Mouse (Mus musculus) bone marrow, adult 2 months (tissue): ENCODE data around the gene Chn2.
A peak's percentile ranks its signal among the peaks of the same experiment; 100 is the strongest.

ENCODE experiments used
- CTCF ChIP-seq: fragments of 200-500 bp; IDR thresholded peaks from 2 replicates; pipeline ENCODE4 v1.5.1; 2011; ENCODE audit warnings: low read length, control low read depth; ENCODE audit not compliant: control insufficient read depth, insufficient read depth
- POLR2A ChIP-seq: fragments of 200-500 bp; IDR thresholded peaks from 2 replicates; pipeline ENCODE4 v1.6.1; 2011; ENCODE audit warnings: low read depth, mild to moderate bottlenecking, control low read depth, low read length, borderline replicate concordance; ENCODE audit not compliant: control insufficient read depth

DNA sequence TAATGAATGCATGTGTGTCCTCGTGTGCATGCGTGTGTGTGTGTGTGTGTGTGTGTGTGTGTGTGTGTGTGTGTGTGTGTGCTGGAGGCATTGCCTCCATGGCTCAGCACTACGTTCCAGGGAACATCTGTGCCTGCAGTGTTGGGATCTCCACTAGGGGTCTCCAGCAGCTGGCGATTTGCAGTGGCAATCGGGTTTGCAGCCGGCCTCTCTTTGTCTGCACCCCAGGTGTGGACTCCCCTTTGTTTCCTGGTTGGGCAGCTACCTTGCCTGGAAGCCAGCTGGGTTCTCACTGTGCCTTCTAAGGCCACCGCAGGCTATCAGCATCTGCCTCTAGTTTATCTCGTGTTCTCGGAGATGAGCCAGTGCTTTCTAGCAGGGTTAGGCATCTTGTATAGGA is 4.9 kb upstream of the Chn2 start:
- TF ChIP-seq POLR2A (no peak), CTCF (peak; percentile 78)
